Mouse (Mus musculus): Measurements from ENCODE around the gene Tlr2. TPM values are rescaled to one million over a fixed set of nuclear protein-coding genes. Genes with fewer than 3 reads are reported as not detected.

The Tlr2 gene
- polyA plus RNA-seq, 1 experiment from 2014 or later, result 2.7 TPM

DNA sequence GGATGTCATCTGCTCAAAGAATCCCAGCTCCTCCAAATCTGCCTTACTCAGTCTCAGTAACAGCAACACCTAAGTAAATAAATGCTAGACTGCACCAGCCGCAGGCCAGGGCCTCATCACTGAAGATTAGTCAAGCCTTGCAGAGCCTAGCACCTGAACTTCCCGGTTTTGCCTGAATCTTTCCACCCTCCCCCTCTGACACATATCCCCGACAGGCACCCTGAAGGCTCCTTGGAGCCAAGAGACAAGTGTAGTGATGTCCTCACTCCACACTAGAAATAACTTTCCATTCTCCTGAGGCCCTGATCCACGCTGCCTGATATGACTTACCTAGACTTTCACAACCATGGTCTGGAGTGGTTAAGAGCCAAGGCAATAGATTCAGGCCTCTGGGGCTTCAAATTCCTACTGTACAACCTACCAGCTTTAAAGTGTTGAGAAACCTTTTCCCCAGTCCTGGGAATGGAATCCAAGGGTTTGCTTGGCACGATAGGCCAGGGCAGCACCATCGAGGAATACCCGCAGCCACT lies 53.7 kb downstream of the Tlr2 start:
- 73% methylated on average over 7 of the region's 7 CpGs for WGBS (ENCODE audit: insufficient replicate concordance)
- ATAC-seq (ENCODE audit: low read depth) (no peak), DNase-seq (no peak)
- Histone ChIP-seq H3K27ac (no peak overlapping the region), H3K4me2 (no peak overlapping the region), H3K4me3 (replicated peaks) (no peak overlapping the region), H3K4me1 (replicated peaks) (peaks cover 10% of the 10 kb centered on the region), H3K9me3 (replicated peaks) (no peaks in the 10 kb centered on the region), H3K36me3 (no peaks in the 10 kb centered on the region), H3K9ac (no peak overlapping the region), H3K27me3 (peaks cover 39% of the 10 kb centered on the region)

DNA sequence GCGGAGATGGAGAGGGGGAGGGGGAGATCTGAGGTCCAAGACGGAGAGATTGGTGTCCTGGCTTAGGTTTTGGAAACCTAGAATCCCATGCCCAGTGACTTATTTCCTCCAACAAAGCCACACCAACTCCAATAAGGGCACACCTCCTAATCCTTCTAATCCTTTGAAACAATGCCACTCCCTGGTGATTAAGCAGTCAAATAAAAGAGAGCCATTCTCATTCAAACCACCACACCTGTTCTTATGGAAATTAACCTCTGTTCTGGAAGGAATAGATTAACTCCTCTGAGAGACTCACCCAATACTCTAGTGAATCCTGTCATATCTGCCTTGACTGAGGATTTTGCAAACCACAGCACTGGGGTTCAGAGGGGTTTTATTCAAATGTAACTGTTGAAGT lies 54.5 kb downstream of the Tlr2 start:
- no peak overlapping the region for H3K4me3 ChIP-seq (replicated peaks)
- no peaks in the 10 kb centered on the region for H3K9me3 ChIP-seq (replicated peaks)
- H3K4me2 ChIP-seq, result no peak overlapping the region
- 50% methylated on average over 2 of the region's 2 CpGs for WGBS (ENCODE audit: insufficient replicate concordance)
- H3K27me3 ChIP-seq, result peaks cover 36% of the 10 kb centered on the region
- no peak overlapping the region for H3K9ac ChIP-seq
- no peak for ATAC-seq (ENCODE audit: low read depth)
- no peaks in the 10 kb centered on the region for H3K36me3 ChIP-seq
- no peak overlapping the region for H3K27ac ChIP-seq
- H3K4me1 ChIP-seq (replicated peaks), result peaks cover 10% of the 10 kb centered on the region
- DNase-seq, result no peak

Other genes with a start within 250 kb of the Tlr2 start
- gene Sfrp2, start 75.4 kb downstream of the Tlr2 start, polyA plus RNA-seq (2015; fragmentation: Nextera tagmentation; extraction: Ambion mirVana), result 7.9 and 8.5 TPM in 2 replicates
- gene Tmem131l, start 198.4 kb upstream of the Tlr2 start, polyA plus RNA-seq (2015; fragmentation: Nextera tagmentation; extraction: Ambion mirVana), result 23.0 and 23.7 TPM in 2 replicates